Mouse (Mus musculus) stomach, postnatal 0 days (tissue): ENCODE measurements around the gene Cops6. TPM values are rescaled to one million over a fixed set of nuclear protein-coding genes. Genes with fewer than 3 reads are reported as not detected.

ENCODE experiments used
- ATAC-seq: fragments of 200-750 bp; cut with Nextera tagmentation; 2 replicates; pipeline ENCODE4 v1.8.0; 2017; ENCODE audit not compliant: low FRiP score, low TSS enrichment
- DNase-seq: peaks from one replicate; pipeline ENCODE4 v3.0.0-alpha.2; 2016; ENCODE audit warnings: low spot score
- H3K27ac ChIP-seq: fragments of 300-500 bp; sonication (generic); replicated peaks from 2 replicates; pipeline ENCODE4 v1.5.1; 2014; ENCODE audit warnings: mild to moderate bottlenecking, control low read depth
- H3K27me3 ChIP-seq: fragments of 300-500 bp; sonication (generic); 2 replicates; pipeline ENCODE4 v1.6.1; 2014; ENCODE audit warnings: low read length; ENCODE audit not compliant: control insufficient read depth, insufficient read depth
- H3K36me3 ChIP-seq: fragments of 300-500 bp; sonication (generic); 2 replicates; pipeline ENCODE4 v1.6.1; 2014; ENCODE audit warnings: low read length, mixed read lengths; ENCODE audit not compliant: control insufficient read depth, insufficient read depth
- H3K4me1 ChIP-seq: fragments of 300-500 bp; sonication (generic); replicated peaks from 2 replicates; pipeline ENCODE4 v1.6.1; 2014; ENCODE audit warnings: antibody characterized with exemption; ENCODE audit not compliant: control insufficient read depth, insufficient read depth
- H3K4me2 ChIP-seq: fragments of 300-500 bp; sonication (generic); replicated peaks from 2 replicates; pipeline ENCODE4 v1.6.1; 2014; ENCODE audit warnings: low read depth, mild to moderate bottlenecking, control low read depth, moderate library complexity
- H3K4me3 ChIP-seq: fragments of 300-500 bp; sonication (generic); 2 replicates; pipeline ENCODE4 v1.5.1; 2014; ENCODE audit warnings: low read depth, low read length, control low read depth
- H3K9ac ChIP-seq: fragments of 300-500 bp; sonication (generic); 2 replicates; pipeline ENCODE4 v1.6.1; 2014; ENCODE audit warnings: mild to moderate bottlenecking, low read length, control low read depth, mixed read lengths
- H3K9me3 ChIP-seq: fragments of 300-500 bp; sonication (generic); 2 replicates; pipeline ENCODE4 v1.6.1; 2016; ENCODE audit warnings: low read length; ENCODE audit not compliant: control insufficient read depth
- CTCF ChIP-seq: IDR thresholded peaks from 2 replicates; pipeline ENCODE4 v1.5.1; 2016; ENCODE audit warnings: antibody characterized with exemption, low read depth, mild to moderate bottlenecking, moderate library complexity
- EP300 ChIP-seq: optimal IDR thresholded peaks from 2 replicates; pipeline ENCODE3; 2016; ENCODE audit warnings: antibody characterized with exemption
- WGBS: fragments of 180-500 bp; shearing (Covaris S2); extraction: QIAGEN DNeasy Blood & Tissue Kit; methylation state at CpG from one replicate; pipeline ENCODE4 v1.1.7; 2014; 5-methylcytosine and 5-hydroxymethylcytosine counted together
- microRNA counts: library from miRNA; unstranded; fragments of <30 nt; microRNA quantifications from one replicate; lab custom pipeline; 2015
- microRNA-seq: library from miRNA; unstranded; fragments of <30 nt; microRNA quantifications from one replicate; pipeline ENCODE4, GENCODE M21; 2016
- polyA plus RNA-seq: library from polyadenylated mRNA; unstranded; fragments of >200 nt; fragmentation: Nextera tagmentation; extraction: Ambion mirVana; gene quantifications from 2 replicates; pipeline ENCODE4 v1.2.1, GENCODE M21; 2015

The Cops6 gene
- polyA plus RNA-seq, 1 experiment from 2014 or later = 180 TPM

- ATAC-seq (peak; percentile 55), DNase-seq (peak; percentile 43)
- Histone ChIP-seq H3K9me3 (no peaks in the 10 kb centered on the region), H3K27ac (peak overlapping the region; percentile 89), H3K27me3 (no peaks in the 10 kb centered on the region), H3K9ac (peak overlapping the region; percentile 83), H3K4me2 (peak overlapping the region; percentile 95), H3K4me1 (peaks cover 3% of the 10 kb centered on the region), H3K4me3 (peak overlapping the region; percentile 70), H3K36me3 (no peaks in the 10 kb centered on the region)
- WGBS = under 1% methylated on average over 29 of the region's 29 CpGs
- TF ChIP-seq CTCF (peak; percentile 10; the same call in 1 of the 2 replicates), EP300 (no peak)
Observed at GRCm38 (mm10) chr5:138194755-138195345, 34.0 kb downstream of the Cops6 start.

- DNase-seq (no peak), ATAC-seq (no peak)
- Histone ChIP-seq H3K9me3 (no peaks in the 10 kb centered on the region), H3K4me1 (peaks cover 3% of the 10 kb centered on the region), H3K9ac (no peak overlapping the region; the same call in 1 of the 2 replicates), H3K4me2 (peak overlapping the region; percentile 95; the same call in 1 of the 2 replicates), H3K4me3 (no peak overlapping the region), H3K27ac (no peak overlapping the region), H3K36me3 (no peaks in the 10 kb centered on the region), H3K27me3 (no peaks in the 10 kb centered on the region)
- TF ChIP-seq CTCF = no peak
- no peak for TF ChIP-seq EP300
- WGBS = 64% methylated on average over 7 of the region's 7 CpGs
Observed at GRCm38 (mm10) chr5:138195463-138195862, 34.6 kb downstream of the Cops6 start.

- DNase-seq = no peak
Observed at GRCm38 (mm10) chr5:138199576-138199975, 38.7 kb downstream of the Cops6 start.

GRCm38 (mm10) chr5:138202086-138202485 lies 41.2 kb downstream of the Cops6 start:
- H3K4me3 ChIP-seq = no peak overlapping the region
- no peak for DNase-seq
- WGBS = 90% methylated on average over 3 of the region's 3 CpGs
- H3K4me1 ChIP-seq = no peaks in the 10 kb centered on the region
- no peaks in the 10 kb centered on the region for H3K27me3 ChIP-seq
- H3K9ac ChIP-seq = no peak overlapping the region
- H3K4me2 ChIP-seq = no peak overlapping the region
- no peaks in the 10 kb centered on the region for H3K36me3 ChIP-seq
- no peaks in the 10 kb centered on the region for H3K9me3 ChIP-seq
- H3K27ac ChIP-seq = no peak overlapping the region
- TF ChIP-seq EP300 (no peak), CTCF (no peak)
- no peak for ATAC-seq

More at GRCm38 (mm10) chr5:138199576-138199975, 38.7 kb downstream of the Cops6 start:
- Histone ChIP-seq H3K4me1 (no peaks in the 10 kb centered on the region), H3K36me3 (no peaks in the 10 kb centered on the region), H3K4me3 (no peak overlapping the region), H3K4me2 (no peak overlapping the region), H3K27me3 (no peaks in the 10 kb centered on the region), H3K27ac (no peak overlapping the region), H3K9me3 (no peaks in the 10 kb centered on the region), H3K9ac (no peak overlapping the region)
- no peak for TF ChIP-seq EP300
- peak; percentile 62 for TF ChIP-seq CTCF
- ATAC-seq = no peak
- WGBS = 21% methylated on average over 1 of the region's 1 CpGs

DNA sequence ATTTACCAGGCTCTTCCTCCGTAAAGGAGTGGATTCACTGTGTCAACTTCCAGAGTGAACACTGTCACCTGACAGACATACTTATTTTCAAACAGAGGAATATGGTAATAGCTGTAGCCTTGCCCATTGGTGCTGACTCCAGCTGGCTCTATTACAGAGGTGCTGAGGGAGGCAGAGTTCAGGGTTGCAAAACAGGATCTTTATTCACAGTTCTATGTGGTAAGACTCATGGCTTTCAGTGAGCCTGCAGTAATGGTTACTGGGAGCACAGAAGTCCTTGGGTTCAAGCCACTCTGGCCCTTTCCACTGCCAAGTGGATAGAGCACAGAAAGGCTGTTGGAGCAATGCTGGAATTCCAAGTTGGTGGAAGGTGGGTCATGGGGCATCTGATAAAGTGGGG lies 46.4 kb downstream of the Cops6 start:
- Histone ChIP-seq H3K27ac (no peak overlapping the region), H3K9me3 (no peaks in the 10 kb centered on the region), H3K36me3 (no peaks in the 10 kb centered on the region), H3K9ac (no peak overlapping the region), H3K4me1 (no peaks in the 10 kb centered on the region), H3K4me2 (no peak overlapping the region), H3K27me3 (no peaks in the 10 kb centered on the region), H3K4me3 (no peak overlapping the region)
- DNase-seq (no peak), ATAC-seq (no peak)
- WGBS = 63% methylated on average over 1 of the region's 1 CpGs
- TF ChIP-seq CTCF (no peak), EP300 (no peak)

- no peak for ATAC-seq
- Histone ChIP-seq H3K4me2 (no peak overlapping the region), H3K4me3 (no peak overlapping the region), H3K27ac (no peak overlapping the region), H3K36me3 (no peaks in the 10 kb centered on the region), H3K9me3 (no peaks in the 10 kb centered on the region), H3K27me3 (no peaks in the 10 kb centered on the region), H3K4me1 (no peaks in the 10 kb centered on the region), H3K9ac (no peak overlapping the region)
- TF ChIP-seq EP300 (no peak), CTCF (no peak)
- WGBS = 81% methylated on average over 4 of the region's 4 CpGs
- no peak for DNase-seq
Observed at GRCm38 (mm10) chr5:138207873-138208272, 47.0 kb downstream of the Cops6 start.

MicroRNAs within 50 kb of the gene (microRNA counts, 519-probe panel; counts per million panel counts)
- microRNA mmu-miR-106b (lab: Ali Mortazavi, UCI) (5,618 counts per million, percentile 66 among the panel's probes with 10 or more counts), microRNA mmu-miR-25 (lab: Ali Mortazavi, UCI) (6,559 counts per million, percentile 85 among the panel's probes with 10 or more counts), microRNA mmu-miR-93 (lab: Ali Mortazavi, UCI) (5,671 counts per million, percentile 68 among the panel's probes with 10 or more counts)

Small RNA genes within 50 kb of the gene (microRNA-seq; reads per million reads assigned to microRNA genes)
- gene Mir106b (4,323 reads per million, percentile 88 among the genes with 10 or more reads in this experiment), gene Mir25 (510 reads per million, percentile 64 among the genes with 10 or more reads in this experiment), gene Mir93 (4,268 reads per million, percentile 87 among the genes with 10 or more reads in this experiment)

Other genes with a start within 250 kb of the Cops6 start
- 34.5 and 34.8 TPM in 2 replicates for gene Cyp3a13, start 239.5 kb upstream of the Cops6 start, polyA plus RNA-seq
- gene Gjc3, start 198.0 kb upstream of the Cops6 start, polyA plus RNA-seq = 0.92 TPM in 2 replicates
- gene Azgp1, start 179.6 kb upstream of the Cops6 start, polyA plus RNA-seq = 1.1 and 1.5 TPM in 2 replicates
- gene Smok3a, start 139.8 kb upstream of the Cops6 start, polyA plus RNA-seq = 0.10 TPM in 1 of 2 replicates, not detected in the other
- gene Smok3b, start 139.6 kb upstream of the Cops6 start, polyA plus RNA-seq = not detected in 2 replicates
- not detected in 2 replicates for gene Smok3c, start 107.9 kb upstream of the Cops6 start, polyA plus RNA-seq
- gene Zkscan1, start 76.0 kb upstream of the Cops6 start, polyA plus RNA-seq = 5.6 and 5.8 TPM in 2 replicates
- 20.0 and 20.4 TPM in 2 replicates for gene Zscan21, start 44.2 kb upstream of the Cops6 start, polyA plus RNA-seq
- 6.1 and 8.0 TPM in 2 replicates for gene Zfp113, start 5.3 kb upstream of the Cops6 start, polyA plus RNA-seq
- gene Ap4m1, start 10.9 kb downstream of the Cops6 start, polyA plus RNA-seq = 9.3 and 9.9 TPM in 2 replicates
- gene Mcm7, start 11.4 kb downstream of the Cops6 start, polyA plus RNA-seq = 43.6 and 45.5 TPM in 2 replicates
- gene Taf6, start 26.4 kb downstream of the Cops6 start, polyA plus RNA-seq = 27.1 and 27.7 TPM in 2 replicates
- 18.6 and 20.0 TPM in 2 replicates for gene Cnpy4, start 26.4 kb downstream of the Cops6 start, polyA plus RNA-seq
- gene Mblac1, start 33.2 kb downstream of the Cops6 start, polyA plus RNA-seq = 6.7 and 7.0 TPM in 2 replicates
- gene Nxpe5, start 64.8 kb downstream of the Cops6 start, polyA plus RNA-seq = 0.10 and 0.11 TPM in 2 replicates
- gene Lamtor4, start 94.4 kb downstream of the Cops6 start, polyA plus RNA-seq = 88.3 and 91.0 TPM in 2 replicates
- 2.4 and 3.3 TPM in 2 replicates for gene BC037034, start 103.0 kb downstream of the Cops6 start, polyA plus RNA-seq
- gene Gal3st4, start 111.8 kb downstream of the Cops6 start, polyA plus RNA-seq = 3.6 and 4.5 TPM in 2 replicates
- gene Gm43720, start 118.9 kb downstream of the Cops6 start, polyA plus RNA-seq = 0.17 and 0.36 TPM in 2 replicates
- 1.8 and 2.3 TPM in 2 replicates for gene Gpc2, start 118.9 kb downstream of the Cops6 start, polyA plus RNA-seq
- gene Stag3, start 119.2 kb downstream of the Cops6 start, polyA plus RNA-seq = 0.50 and 0.74 TPM in 2 replicates
- 0.15 TPM in 1 of 2 replicates, not detected in the other for gene Pvrig, start 180.9 kb downstream of the Cops6 start, polyA plus RNA-seq